Comparison of ENCODE assay signal across 8 mouse cellular contexts in the genomic region with DNA sequence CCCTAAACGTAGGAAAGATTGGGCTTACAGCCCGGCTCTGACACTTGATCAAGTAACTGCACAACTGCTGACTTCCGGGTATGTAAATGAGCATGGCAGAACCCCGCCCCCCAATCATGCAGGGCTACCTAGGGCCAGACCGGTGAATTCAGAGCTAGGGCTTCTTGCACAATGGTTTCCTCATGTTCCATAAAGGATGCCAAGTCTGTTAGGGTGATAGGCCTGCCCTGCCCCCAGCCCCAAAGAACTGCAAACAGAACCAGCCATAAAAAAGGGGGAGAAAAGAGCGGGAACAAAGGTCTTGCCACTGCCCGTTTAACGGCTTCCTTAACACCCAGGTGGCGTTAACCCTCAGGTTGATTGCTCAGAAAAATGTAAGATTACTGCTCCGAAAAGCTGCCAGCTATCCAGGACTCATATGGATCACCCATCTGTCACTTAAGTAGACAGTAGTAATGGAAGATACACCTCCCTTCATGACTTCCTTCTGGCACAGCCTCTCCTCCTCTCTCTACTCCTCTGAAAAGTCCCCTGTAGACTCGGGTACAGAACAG. TPM values are rescaled to one million over a fixed set of nuclear protein-coding genes. Genes with fewer than 3 reads are reported as not detected.
DNase-seq lines count a peak whose midpoint lies in the region; ATAC-seq and TF ChIP-seq lines count a peak whose summit lies in the region.

No protein-coding gene starts in this region.

- no peak for DNase-seq in hindbrain, postnatal 0 days (ENCODE audit: low spot score)
- peak; percentile 54 for DNase-seq in ZHBTc4 (ENCODE audit: low read depth, low spot score)
- DNase-seq in liver, postnatal 0 days = peak; percentile 72
- DNase-seq in thymus, postnatal 10 days (ENCODE audit: low spot score in 2 of 2) = peak; percentile 44 to 50
- DNase-seq in left cerebral cortex, postnatal 14 days (ENCODE audit: low spot score in 2 of 2) = no peak
- no peak for DNase-seq in frontal cortex, postnatal 36 days (ENCODE audit: low spot score in 2 of 2)

- no peak overlapping the region for H3K4me3 ChIP-seq in hindbrain, postnatal 0 days (ENCODE audit: low read length)
- H3K4me3 ChIP-seq in hindbrain, embryonic 12.5 days = no peak overlapping the region
- no peak overlapping the region for H3K4me3 ChIP-seq in intestine, embryonic 16.5 days (ENCODE audit: low read length)
- no peak overlapping the region for H3K4me3 ChIP-seq in liver, postnatal 0 days (ENCODE audit: low read depth, low read length)

- TF ChIP-seq EP300 in liver, postnatal 0 days (IDR thresholded peaks at IDR 0.05; ENCODE audit: low read depth) = 0 out of 2 replicates have a peak, but pooled peaks have one; percentile 10

- intact Hi-C loops in left cerebral cortex, postnatal 14 days (cut with DNase I) = loop anchor here (10.0 kb wide), 1 partner anchor 335 kb away; no protein-coding TSS in a partner anchor

- no peaks in the 10 kb centered on the region for H3K27me3 ChIP-seq in hindbrain, postnatal 0 days (ENCODE audit: insufficient read depth, low read length)
- no peaks in the 10 kb centered on the region for H3K27me3 ChIP-seq in hindbrain, embryonic 12.5 days
- H3K27me3 ChIP-seq in intestine, embryonic 16.5 days (replicated peaks; ENCODE audit: control insufficient read depth, insufficient read depth, low read length) = no peaks in the 10 kb centered on the region
- no peaks in the 10 kb centered on the region for H3K27me3 ChIP-seq in liver, postnatal 0 days (ENCODE audit: insufficient read depth, low read length)

- no peaks in the 10 kb centered on the region for H3K9me3 ChIP-seq in hindbrain, postnatal 0 days (ENCODE audit: low read length)
- H3K9me3 ChIP-seq in hindbrain, embryonic 12.5 days (replicated peaks) = no peaks in the 10 kb centered on the region
- H3K9me3 ChIP-seq in intestine, embryonic 16.5 days (ENCODE audit: control insufficient read depth, low read length) = 0 out of 2 replicates have a peak, but pooled peaks cover 6% of the 10 kb centered on the region
- no peaks in the 10 kb centered on the region for H3K9me3 ChIP-seq in liver, postnatal 0 days (ENCODE audit: low read length)

- ATAC-seq in hindbrain, postnatal 0 days = no peak
- no peak for ATAC-seq in hindbrain, embryonic 12.5 days (ENCODE audit: low FRiP score)
- ATAC-seq in intestine, embryonic 16.5 days = peak; percentile 88
- ATAC-seq in liver, postnatal 0 days = peak; percentile 83

- H3K4me2 ChIP-seq in hindbrain, postnatal 0 days (ENCODE audit: low read depth, low read length) = no peak overlapping the region
- H3K4me2 ChIP-seq in hindbrain, embryonic 12.5 days (replicated peaks) = no peak overlapping the region
- H3K4me2 ChIP-seq in intestine, embryonic 16.5 days (ENCODE audit: low read depth, low read length) = peak overlapping the region; percentile 45
- H3K4me2 ChIP-seq in liver, postnatal 0 days (ENCODE audit: low read depth, low read length) = peak overlapping the region; percentile 61

- H3K4me1 ChIP-seq in hindbrain, postnatal 0 days (ENCODE audit: insufficient read depth, low read length) = 0 out of 2 replicates have a peak, but pooled peaks cover 9% of the 10 kb centered on the region
- peaks cover 21% of the 10 kb centered on the region for H3K4me1 ChIP-seq in hindbrain, embryonic 12.5 days
- peaks cover 27% of the 10 kb centered on the region; the same call in 1 of the 2 replicates for H3K4me1 ChIP-seq in intestine, embryonic 16.5 days (ENCODE audit: control insufficient read depth, insufficient read depth, low read length)
- peaks cover 3% of the 10 kb centered on the region; the same call in 1 of the 2 replicates for H3K4me1 ChIP-seq in liver, postnatal 0 days (ENCODE audit: insufficient read depth)

- no peak for TF ChIP-seq CTCF in hindbrain, postnatal 0 days (IDR thresholded peaks at IDR 0.05; ENCODE audit: low read depth)
- TF ChIP-seq CTCF in liver, postnatal 0 days (IDR thresholded peaks at IDR 0.05; ENCODE audit: low read depth) = no peak

- no peaks in the 10 kb centered on the region for H3K36me3 ChIP-seq in hindbrain, postnatal 0 days (ENCODE audit: insufficient read depth, low read length)
- no peaks in the 10 kb centered on the region for H3K36me3 ChIP-seq in hindbrain, embryonic 12.5 days
- H3K36me3 ChIP-seq in intestine, embryonic 16.5 days (ENCODE audit: control insufficient read depth, insufficient read depth, low read length) = peaks cover 6% of the 10 kb centered on the region; the same call in 1 of the 2 replicates
- H3K36me3 ChIP-seq in liver, postnatal 0 days (replicated peaks; ENCODE audit: insufficient read depth, low read length) = no peaks in the 10 kb centered on the region

- H3K9ac ChIP-seq in hindbrain, postnatal 0 days (replicated peaks; ENCODE audit: low read length) = 0 out of 2 replicates have a peak overlapping the region, but pooled peaks have one; percentile 4
- H3K9ac ChIP-seq in hindbrain, embryonic 12.5 days = no peak overlapping the region
- H3K9ac ChIP-seq in intestine, embryonic 16.5 days (ENCODE audit: low read depth, low read length) = peak overlapping the region; percentile 16; the same call in 1 of the 2 replicates
- H3K9ac ChIP-seq in liver, postnatal 0 days (replicated peaks) = no peak overlapping the region

- WGBS in hindbrain, postnatal 0 days = 50% methylated on average over 11 of the region's 11 CpGs
- 63% methylated on average over 11 of the region's 11 CpGs for WGBS in hindbrain, embryonic 12.5 days
- WGBS in intestine, embryonic 16.5 days = 27% methylated on average over 11 of the region's 11 CpGs
- 37% methylated on average over 11 of the region's 11 CpGs for WGBS in liver, postnatal 0 days (ENCODE audit: insufficient replicate concordance)

- H3K27ac ChIP-seq in hindbrain, postnatal 0 days = no peak overlapping the region
- H3K27ac ChIP-seq in hindbrain, embryonic 12.5 days = no peak overlapping the region
- peak overlapping the region; percentile 79 for H3K27ac ChIP-seq in intestine, embryonic 16.5 days (ENCODE audit: low read length)
- H3K27ac ChIP-seq in liver, postnatal 0 days (ENCODE audit: low read depth) = no peak overlapping the region; the same call in 1 of the 2 replicates

RNA-seq across cellular contexts. Expression of a gene that starts 39.7 kb away (rescaled TPM):
- 85.4 and 88.5 TPM in 2 replicates for total RNA-seq in hindbrain, postnatal 0 days (2014; rRNA removed)
- 49.4 and 53.2 TPM in 2 replicates for polyA plus RNA-seq in hindbrain, postnatal 0 days (2015; fragmentation: Nextera tagmentation; extraction: Ambion mirVana)
- polyA plus RNA-seq in hindbrain, embryonic 12.5 days (2016; fragmentation: Nextera tagmentation; extraction: Ambion mirVana) = 94.2 and 94.3 TPM in 2 replicates
- polyA plus RNA-seq in intestine, embryonic 16.5 days (2015; fragmentation: Nextera tagmentation; extraction: Ambion mirVana) = 66.1 and 75.7 TPM in 2 replicates
- polyA plus RNA-seq in liver, postnatal 0 days (2015; fragmentation: Nextera tagmentation; extraction: Ambion mirVana) = 11.9 and 14.7 TPM in 2 replicates
- 10 to 100 TPM; 48.0 to 53.4 TPM for total RNA-seq in left cerebral cortex, postnatal 14 days (2021)

Comparison
In these comparisons a context has a peak if more than half of its experiments do, and no peak if none do; other contexts are left out.
1. H3K9ac ChIP-seq: peak in hindbrain, postnatal 0 days (single experiment) and intestine, embryonic 16.5 days (single experiment); none in hindbrain, embryonic 12.5 days (single experiment) and liver, postnatal 0 days (single experiment).
2. ATAC-seq: peak in intestine, embryonic 16.5 days (single experiment) and liver, postnatal 0 days (single experiment); none in hindbrain, postnatal 0 days (single experiment) and hindbrain, embryonic 12.5 days (single experiment).
3. DNase-seq: peak in ZHBTc4 (single experiment), liver, postnatal 0 days (single experiment) and thymus, postnatal 10 days (2 of 2); none in hindbrain, postnatal 0 days (single experiment), left cerebral cortex, postnatal 14 days (0 of 2) and frontal cortex, postnatal 36 days (0 of 2).
4. H3K4me2 ChIP-seq: peak in intestine, embryonic 16.5 days (single experiment) and liver, postnatal 0 days (single experiment); none in hindbrain, postnatal 0 days (single experiment) and hindbrain, embryonic 12.5 days (single experiment).